Mouse (Mus musculus) limb, embryonic 15.5 days (tissue): ENCODE results near the gene Eya4. TPM values are rescaled to one million over a fixed set of nuclear protein-coding genes. Genes with fewer than 3 reads are reported as not detected.

Experiments used
- ATAC-seq: fragments of 200-750 bp; cut with Nextera tagmentation; 2 replicates; pipeline ENCODE4 v1.8.0; 2017; ENCODE audit warnings: low read depth, moderate TSS enrichment; ENCODE audit not compliant: insufficient number of reproducible peaks, low FRiP score, low TSS enrichment
- H3K27ac ChIP-seq: fragments of 300-500 bp; sonication (generic); 2 replicates; pipeline ENCODE4 v1.5.1; 2015; ENCODE audit warnings: moderate library complexity, mild to moderate bottlenecking, inconsistent platforms
- H3K27me3 ChIP-seq: fragments of 300-500 bp; sonication (generic); 2 replicates; pipeline ENCODE4 v1.6.1; 2015; ENCODE audit warnings: inconsistent platforms
- H3K36me3 ChIP-seq: fragments of 300-500 bp; sonication (generic); 2 replicates; pipeline ENCODE4 v1.6.1; 2015; ENCODE audit warnings: inconsistent platforms
- H3K4me1 ChIP-seq: fragments of 300-500 bp; sonication (generic); 2 replicates; pipeline ENCODE4 v1.6.1; 2015; ENCODE audit warnings: inconsistent platforms
- H3K4me2 ChIP-seq: fragments of 300-500 bp; sonication (generic); 2 replicates; pipeline ENCODE4 v1.6.1; 2015; ENCODE audit warnings: mild to moderate bottlenecking, inconsistent platforms
- H3K4me3 ChIP-seq: fragments of 300-500 bp; sonication (generic); 2 replicates; pipeline ENCODE4 v1.5.1; 2015; ENCODE audit warnings: mild to moderate bottlenecking, inconsistent platforms
- H3K9ac ChIP-seq: fragments of 300-500 bp; sonication (generic); 2 replicates; pipeline ENCODE4 v1.6.1; 2015; ENCODE audit warnings: inconsistent platforms
- H3K9me3 ChIP-seq: fragments of 300-500 bp; sonication (generic); 2 replicates; pipeline ENCODE4 v1.6.1; 2016; ENCODE audit warnings: inconsistent platforms
- WGBS: fragments of 180-500 bp; shearing (Covaris S2); methylation state at CpG from one replicate; pipeline ENCODE4 v1.1.7; 2015; 5-methylcytosine and 5-hydroxymethylcytosine counted together
- polyA plus RNA-seq: library from polyadenylated mRNA; unstranded; fragments of >200 nt; fragmentation: Nextera tagmentation; extraction: Ambion mirVana; gene quantifications from 2 replicates; pipeline ENCODE4 v1.2.1, GENCODE M21; 2015

Eya4 gene
- polyA plus RNA-seq, 1 experiment from 2014 or later = 4.8 TPM

- no peak overlapping the region for H3K9ac ChIP-seq
- 65% methylated on average over 21 of the region's 21 CpGs for WGBS
- H3K27ac ChIP-seq = no peak overlapping the region
- H3K9me3 ChIP-seq = no peaks in the 10 kb centered on the region
- H3K4me1 ChIP-seq = peaks cover 5% of the 10 kb centered on the region; the same call in 1 of the 2 replicates
- no peak overlapping the region for H3K4me2 ChIP-seq
- no peaks in the 10 kb centered on the region for H3K36me3 ChIP-seq
- H3K4me3 ChIP-seq = no peak overlapping the region
- H3K27me3 ChIP-seq = peaks cover 6% of the 10 kb centered on the region; the same call in 1 of the 2 replicates
- ATAC-seq = no peak
Measured at GRCm38 (mm10) chr10:23086352-23087215, 264.0 kb downstream of the Eya4 start.

GRCm38 (mm10) chr10:23081548-23081828, 269.1 kb downstream of the Eya4 start:
- peaks cover 6% of the 10 kb centered on the region; the same call in 1 of the 2 replicates for H3K27me3 ChIP-seq
- no peaks in the 10 kb centered on the region for H3K36me3 ChIP-seq
- H3K9ac ChIP-seq = no peak overlapping the region
- ATAC-seq = no peak
- WGBS = 31% methylated on average over 4 of the region's 4 CpGs
- H3K27ac ChIP-seq = no peak overlapping the region
- H3K4me3 ChIP-seq = no peak overlapping the region
- no peak overlapping the region for H3K4me2 ChIP-seq
- no peaks in the 10 kb centered on the region; the same call in 1 of the 2 replicates for H3K4me1 ChIP-seq
- H3K9me3 ChIP-seq = no peaks in the 10 kb centered on the region

GRCm38 (mm10) chr10:23080749-23081547, 269.6 kb downstream of the Eya4 start:
- Histone ChIP-seq H3K36me3 (no peaks in the 10 kb centered on the region), H3K27me3 (peaks cover 6% of the 10 kb centered on the region; the same call in 1 of the 2 replicates), H3K4me2 (0 out of 2 replicates have a peak overlapping the region, but pooled peaks have one; percentile 26), H3K9me3 (no peaks in the 10 kb centered on the region), H3K4me3 (no peak overlapping the region), H3K4me1 (no peaks in the 10 kb centered on the region), H3K27ac (no peak overlapping the region), H3K9ac (no peak overlapping the region)
- WGBS = 36% methylated on average over 24 of the region's 24 CpGs
- no peak for ATAC-seq

- ATAC-seq = no peak
- no peaks in the 10 kb centered on the region for H3K9me3 ChIP-seq
- H3K27me3 ChIP-seq = 0 out of 2 replicates have a peak, but pooled peaks cover 2% of the 10 kb centered on the region
- no peak overlapping the region for H3K9ac ChIP-seq
- no peaks in the 10 kb centered on the region for H3K4me1 ChIP-seq
- H3K36me3 ChIP-seq = no peaks in the 10 kb centered on the region
- H3K4me3 ChIP-seq = peak overlapping the region; percentile 14; the same call in 1 of the 2 replicates
- 45% methylated on average over 21 of the region's 21 CpGs for WGBS
- H3K27ac ChIP-seq = no peak overlapping the region
- peak overlapping the region; percentile 24; the same call in 1 of the 2 replicates for H3K4me2 ChIP-seq
Measured at GRCm38 (mm10) chr10:23076691-23077385, 273.7 kb downstream of the Eya4 start.

GRCm38 (mm10) chr10:23073431-23073830, 277.2 kb downstream of the Eya4 start:
- no peak overlapping the region for H3K4me3 ChIP-seq

GRCm38 (mm10) chr10:23063637-23064036, 286.9 kb downstream of the Eya4 start:
- H3K9ac ChIP-seq = no peak overlapping the region
- H3K36me3 ChIP-seq = no peaks in the 10 kb centered on the region
- no peaks in the 10 kb centered on the region for H3K9me3 ChIP-seq
- no peak overlapping the region for H3K27ac ChIP-seq
- 52% methylated on average over 6 of the region's 6 CpGs for WGBS
- no peak overlapping the region for H3K4me2 ChIP-seq
- H3K4me3 ChIP-seq = no peak overlapping the region
- no peak for ATAC-seq
- 0 out of 2 replicates have a peak, but pooled peaks cover 4% of the 10 kb centered on the region for H3K27me3 ChIP-seq
- H3K4me1 ChIP-seq = no peaks in the 10 kb centered on the region

More at GRCm38 (mm10) chr10:23073431-23073830, 277.2 kb downstream of the Eya4 start:
- Histone ChIP-seq H3K27ac (no peak overlapping the region), H3K9ac (no peak overlapping the region), H3K4me1 (no peaks in the 10 kb centered on the region), H3K9me3 (no peaks in the 10 kb centered on the region), H3K27me3 (no peaks in the 10 kb centered on the region), H3K4me2 (no peak overlapping the region), H3K36me3 (no peaks in the 10 kb centered on the region)
- 61% methylated on average over 2 of the region's 2 CpGs for WGBS
- no peak for ATAC-seq

- no peak for ATAC-seq
- no peaks in the 10 kb centered on the region for H3K36me3 ChIP-seq
- 0 out of 2 replicates have a peak, but pooled peaks cover 4% of the 10 kb centered on the region for H3K27me3 ChIP-seq
- no peak overlapping the region for H3K4me3 ChIP-seq
- no peak overlapping the region for H3K27ac ChIP-seq
- no peaks in the 10 kb centered on the region for H3K9me3 ChIP-seq
- 88% methylated on average over 5 of the region's 5 CpGs for WGBS
- H3K9ac ChIP-seq = no peak overlapping the region
- H3K4me1 ChIP-seq = no peaks in the 10 kb centered on the region
- no peak overlapping the region for H3K4me2 ChIP-seq
Measured at GRCm38 (mm10) chr10:23062719-23063118, 287.9 kb downstream of the Eya4 start.

GRCm38 (mm10) chr10:23060694-23061060, 289.9 kb downstream of the Eya4 start:
- Histone ChIP-seq H3K9ac (no peak overlapping the region), H3K36me3 (no peaks in the 10 kb centered on the region), H3K27ac (no peak overlapping the region), H3K4me1 (no peaks in the 10 kb centered on the region), H3K9me3 (no peaks in the 10 kb centered on the region), H3K4me3 (no peak overlapping the region), H3K27me3 (0 out of 2 replicates have a peak, but pooled peaks cover 4% of the 10 kb centered on the region), H3K4me2 (no peak overlapping the region)
- WGBS = 60% methylated on average over 3 of the region's 3 CpGs
- ATAC-seq = no peak

GRCm38 (mm10) chr10:23060041-23060693, 290.4 kb downstream of the Eya4 start:
- no peak overlapping the region for H3K4me2 ChIP-seq
- no peak for ATAC-seq
- no peak overlapping the region for H3K4me3 ChIP-seq
- no peaks in the 10 kb centered on the region for H3K36me3 ChIP-seq
- no peaks in the 10 kb centered on the region for H3K9me3 ChIP-seq
- H3K9ac ChIP-seq = no peak overlapping the region
- no peak overlapping the region for H3K27ac ChIP-seq
- H3K27me3 ChIP-seq = 0 out of 2 replicates have a peak, but pooled peaks cover 4% of the 10 kb centered on the region
- 35% methylated on average over 5 of the region's 5 CpGs for WGBS
- no peaks in the 10 kb centered on the region for H3K4me1 ChIP-seq

- no peak overlapping the region for H3K4me2 ChIP-seq
- no peak overlapping the region for H3K27ac ChIP-seq
- no peak overlapping the region for H3K9ac ChIP-seq
- no peaks in the 10 kb centered on the region for H3K27me3 ChIP-seq
- H3K4me1 ChIP-seq = no peaks in the 10 kb centered on the region
- H3K4me3 ChIP-seq = no peak overlapping the region
- ATAC-seq = no peak
- no peaks in the 10 kb centered on the region for H3K9me3 ChIP-seq
- H3K36me3 ChIP-seq = no peaks in the 10 kb centered on the region
- 67% methylated on average over 8 of the region's 8 CpGs for WGBS
Measured at GRCm38 (mm10) chr10:23053379-23053915, 297.1 kb downstream of the Eya4 start.
